Mouse (Mus musculus) G1E (cell line): ENCODE results near the gene Zfp408.

Source experiments
- CTCF ChIP-seq: IDR thresholded peaks from 2 replicates; pipeline ENCODE4 v1.5.1; 2012; ENCODE audit warnings: low read depth, low read length, inconsistent platforms, mixed read lengths
- GATA1 ChIP-seq: IDR thresholded peaks from 2 replicates; pipeline ENCODE4 v1.6.1; 2012; ENCODE audit warnings: borderline replicate concordance, low read length, inconsistent platforms, mixed read lengths
- GATA2 ChIP-seq: IDR thresholded peaks from 2 replicates; pipeline ENCODE4 v1.6.1; 2012; ENCODE audit warnings: low read depth, low read length, inconsistent platforms, borderline replicate concordance
- POLR2AphosphoS5 ChIP-seq: IDR thresholded peaks from 2 replicates; pipeline ENCODE4 v1.6.1; 2012; ENCODE audit warnings: low read depth, low read length, inconsistent platforms; ENCODE audit not compliant: insufficient replicate concordance
- TAL1 ChIP-seq: conservative IDR thresholded peaks from 2 replicates; pipeline ENCODE4 v1.6.1; 2012; ENCODE audit warnings: low read depth, low read length, inconsistent platforms, mixed read lengths

- TF ChIP-seq GATA1 (no peak), CTCF (no peak), TAL1 (no peak), POLR2AphosphoS5 (no peak), GATA2 (no peak)
These were observed at the start of gene Zfp408, which contains the start of gene Arhgap1 for GRCm38 (mm10) chr2:91649553-91650359.
